Mouse (Mus musculus) CD8-positive naive resting alpha-beta T cell, adult 2 months (primary cell): ENCODE results near the gene Hfe2.

ENCODE experiments used
- DNase-seq, 2 experiments: peaks; one replicate each; pipeline ENCODE4 v3.0.0; 2022; ENCODE audit warnings: low read depth in 2 of 2, low spot score in 2 of 2

Hfe2 gene

DNA sequence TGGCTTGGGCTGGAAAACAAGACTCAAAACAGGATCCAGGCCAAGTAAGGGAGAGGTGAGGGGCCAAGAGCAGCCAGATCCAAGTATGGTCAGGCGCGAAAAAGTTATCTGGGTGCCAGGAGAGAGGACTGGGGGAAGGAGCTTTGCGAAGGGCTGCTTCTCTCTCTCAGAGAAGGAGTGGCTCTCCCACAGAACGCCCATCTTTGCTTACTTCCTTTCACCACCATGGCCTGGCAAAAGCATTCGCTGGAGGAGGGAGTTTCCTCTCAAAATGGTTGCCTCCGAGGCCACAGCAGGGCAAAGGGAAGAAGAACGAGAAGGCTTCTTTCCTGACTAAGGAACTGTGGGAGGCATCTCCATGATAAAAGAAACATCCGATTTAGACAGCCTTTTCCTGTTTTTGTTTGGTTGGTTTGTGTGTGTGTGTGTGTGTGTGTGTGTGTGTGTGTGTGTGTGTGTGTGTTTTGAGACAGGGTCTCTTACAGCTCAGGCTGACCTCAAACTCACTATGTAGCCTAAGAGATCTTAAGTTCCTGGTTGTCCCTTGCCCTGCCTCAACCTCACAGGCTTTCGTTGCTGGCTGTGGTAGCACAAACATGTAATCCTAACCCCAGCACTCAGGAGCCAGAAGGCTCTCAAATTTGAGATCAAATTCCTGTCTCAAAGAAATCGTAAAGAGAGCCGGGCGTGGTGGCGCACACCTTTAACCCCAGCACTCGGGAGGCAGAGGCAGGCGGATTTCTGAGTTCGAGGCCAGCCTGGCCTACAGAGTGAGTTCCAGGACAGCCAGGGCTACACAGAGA lies 47.1 kb downstream of the Hfe2 start:
- DNase-seq, result no peak

DNA sequence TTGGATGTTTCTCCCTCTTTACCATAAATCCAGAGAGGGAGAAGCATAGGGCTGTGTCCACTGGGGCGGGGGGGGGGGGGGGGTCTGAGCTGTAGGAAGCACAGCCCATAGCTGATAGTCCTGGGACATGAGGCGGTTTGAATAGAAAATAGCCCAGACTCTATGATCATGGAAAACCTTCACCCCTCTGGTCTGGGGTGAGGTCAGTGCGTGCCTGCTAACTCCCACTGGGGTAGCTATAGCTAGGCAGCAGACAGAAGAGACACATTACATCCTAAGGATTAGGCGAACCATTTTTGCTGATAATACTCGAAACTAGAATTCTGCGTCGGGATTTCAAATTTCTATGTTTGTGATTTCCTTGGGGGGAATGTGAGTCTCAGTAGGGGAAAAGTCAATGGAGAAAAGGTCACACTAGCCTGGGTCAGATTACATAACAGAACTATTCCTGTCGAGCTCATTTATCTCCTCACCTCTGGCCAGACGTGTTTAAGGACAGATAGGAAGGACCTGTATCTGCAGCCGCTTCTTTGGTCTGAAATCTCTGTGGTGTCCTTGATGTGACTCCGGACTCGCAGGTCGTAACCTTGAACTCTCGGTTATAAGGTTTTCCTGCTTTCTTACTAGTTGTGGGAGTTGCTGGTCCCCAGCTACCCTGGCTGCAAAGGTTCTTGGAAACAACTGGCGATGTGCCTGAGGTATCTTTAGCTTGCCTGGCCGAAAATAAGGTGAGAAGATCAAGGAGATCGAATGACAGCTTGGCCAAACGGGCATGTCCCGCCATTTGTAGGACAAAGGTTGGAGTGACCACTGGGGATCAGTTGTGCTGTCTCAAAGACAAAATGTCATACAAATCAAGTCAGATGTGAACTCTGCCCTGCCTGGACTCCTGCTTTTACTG lies 48.9 kb downstream of the Hfe2 start:
- DNase-seq, result no peak

DNA sequence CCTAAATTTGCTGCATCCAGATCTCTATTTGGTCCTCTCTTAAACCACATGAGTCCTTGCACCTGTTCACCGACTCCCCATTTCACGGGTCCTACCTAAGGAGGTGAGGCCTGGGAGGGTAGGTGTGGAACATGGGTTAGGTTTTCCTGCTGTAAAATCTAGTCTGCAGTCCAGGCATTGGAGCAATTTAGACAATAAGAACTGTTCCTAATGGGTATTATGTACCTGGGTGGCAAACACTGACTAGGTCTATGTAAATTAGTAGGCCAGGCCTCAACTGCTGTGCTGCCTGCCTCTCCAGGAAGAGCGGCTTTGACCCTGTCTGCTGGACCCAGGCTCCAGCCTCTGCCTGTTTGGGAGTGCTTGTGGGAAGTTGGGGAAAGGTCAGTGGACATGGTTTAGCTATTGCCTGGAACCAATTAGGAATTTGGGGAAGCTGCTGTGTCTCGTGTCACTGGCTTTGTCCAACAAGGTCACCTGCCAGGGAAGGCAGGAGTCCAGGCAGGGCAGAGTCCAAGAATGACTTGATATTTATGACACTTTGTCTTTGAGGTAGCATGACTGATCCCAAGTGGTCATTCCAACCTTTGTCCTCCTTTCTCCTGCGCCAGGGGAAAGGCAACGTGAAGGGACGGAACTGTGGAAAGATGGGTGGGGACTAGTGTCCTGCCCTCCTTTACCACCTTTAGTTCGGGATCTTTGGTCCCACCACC lies 50.5 kb downstream of the Hfe2 start:
- no peak for DNase-seq

GRCm38 (mm10) chr3:96576005-96576658 lies 51.2 kb downstream of the Hfe2 start:
- DNase-seq, result no peak

GRCm38 (mm10) chr3:96576690-96577541 lies 51.9 kb downstream of the Hfe2 start, which contains the start of gene Gm16253:
TSS of gene Gm16253 (plus strand) at chr3:96576984.
- DNase-seq, result peak; percentile 55 to 68

GRCm38 (mm10) chr3:96577566-96577965 lies 52.6 kb downstream of the Hfe2 start:
- no peak for DNase-seq
